Mouse (Mus musculus): ENCODE data around the gene Zbtb37.

The Zbtb37 gene

DNA sequence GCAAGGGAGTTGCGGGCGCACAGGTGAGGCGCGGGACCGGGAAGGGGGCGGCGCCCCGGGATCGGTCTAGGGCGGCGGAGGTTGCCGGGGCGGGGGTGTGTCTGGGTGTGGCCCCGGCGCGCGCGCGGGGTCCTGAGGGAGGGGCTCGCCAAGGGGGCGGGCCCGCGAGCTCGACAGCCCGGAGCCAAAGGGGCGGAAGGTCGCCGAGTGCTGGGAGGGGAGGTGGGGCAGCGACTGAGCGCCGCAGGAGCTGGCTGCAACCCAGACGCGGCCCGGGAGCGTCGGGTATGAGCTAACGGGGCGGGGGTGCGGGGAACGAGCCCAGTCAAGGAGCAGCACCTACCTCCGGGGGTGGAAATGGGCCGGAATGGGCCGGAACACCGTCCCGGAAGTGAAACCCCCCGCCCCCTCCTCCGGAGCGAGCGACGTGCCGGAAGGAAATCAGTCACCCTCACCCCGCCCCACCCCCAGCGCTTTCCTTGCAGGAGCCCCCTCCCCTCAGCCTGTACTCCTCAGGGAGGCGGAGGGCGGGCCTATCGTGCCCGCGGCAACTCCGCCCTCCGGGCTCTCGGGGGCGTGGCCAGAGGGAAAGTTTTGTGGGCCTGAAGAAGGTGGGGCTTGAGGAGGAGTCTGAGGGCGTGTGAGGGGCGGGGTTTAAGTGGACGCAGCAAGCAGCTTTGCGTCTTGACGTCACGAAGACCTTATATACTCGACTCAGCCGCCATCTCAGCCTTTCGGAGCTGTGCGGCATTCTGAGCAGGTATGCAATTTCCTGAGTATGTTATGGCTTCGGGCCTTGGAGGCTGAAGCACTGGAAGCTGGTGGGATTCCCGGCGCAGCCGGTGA, at the start of gene Zbtb37:
Gene Zbtb37, minus strand, starts transcription at position 415 of the 846 bp plus-strand sequence.
- DNase-seq (ENCODE audit: extremely low read depth, insufficient read length, low spot score) = peak; percentile 100

DNA sequence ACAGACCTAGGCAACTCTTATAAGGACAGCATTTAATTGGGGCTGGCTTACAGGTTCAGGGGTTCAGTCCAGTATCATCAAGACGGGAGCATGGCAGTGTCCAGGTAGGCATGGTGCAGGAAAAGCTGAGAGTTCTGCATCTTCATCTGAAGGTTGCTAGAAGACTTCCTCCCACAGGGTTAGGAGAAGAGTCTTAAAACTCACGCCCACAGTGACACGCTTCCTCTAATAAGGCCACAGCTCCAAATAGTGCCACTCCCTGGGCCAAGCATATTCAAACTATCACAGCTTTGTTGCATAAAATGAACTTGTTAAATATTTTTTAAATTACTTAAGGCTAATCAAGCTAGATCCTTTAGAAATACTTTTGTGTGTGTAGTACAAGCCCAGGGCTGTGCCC, 42.6 kb upstream of the Zbtb37 start:
- DNase-seq (ENCODE audit: extremely low read depth, insufficient read length, low spot score) = no peak

DNA sequence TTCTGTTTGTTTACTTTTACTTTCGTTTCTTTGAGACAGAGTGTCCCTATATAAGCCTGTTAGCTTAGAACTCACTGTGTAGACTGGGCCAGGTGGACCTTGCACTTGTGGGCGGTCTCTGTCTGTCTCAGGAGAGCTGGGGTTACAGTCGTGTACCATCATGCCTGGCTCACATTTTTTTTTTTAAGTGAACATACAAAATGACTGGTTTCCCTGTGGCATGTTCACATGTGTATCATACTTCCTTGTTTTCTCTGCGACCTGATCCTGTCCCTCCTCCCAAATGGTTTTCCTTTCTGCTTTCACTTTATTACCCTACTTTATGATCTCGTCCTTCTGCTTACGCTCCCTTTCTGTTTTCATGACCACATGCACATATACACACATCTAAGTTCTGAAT, 41.6 kb upstream of the Zbtb37 start:
- no peak for DNase-seq (ENCODE audit: extremely low read depth, insufficient read length, low spot score)

DNA sequence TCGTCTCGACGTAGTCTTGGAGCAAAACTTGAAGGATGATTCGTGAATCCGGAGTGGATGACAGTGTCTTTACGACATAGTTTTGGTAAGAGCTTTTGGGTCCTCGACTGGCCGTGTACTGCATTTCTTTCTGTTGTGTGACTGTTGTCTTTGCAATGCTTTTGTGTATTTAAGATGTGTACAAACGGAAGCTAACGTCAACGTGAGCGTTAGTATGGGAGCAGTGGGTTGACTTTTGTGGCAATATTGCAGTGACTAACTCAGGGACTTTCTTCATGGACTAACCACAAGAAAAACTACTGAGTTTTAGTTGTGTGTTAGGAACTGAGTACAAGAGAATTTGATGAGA, 36.6 kb upstream of the Zbtb37 start:
- DNase-seq (ENCODE audit: extremely low read depth, insufficient read length, low spot score) = no peak

DNA sequence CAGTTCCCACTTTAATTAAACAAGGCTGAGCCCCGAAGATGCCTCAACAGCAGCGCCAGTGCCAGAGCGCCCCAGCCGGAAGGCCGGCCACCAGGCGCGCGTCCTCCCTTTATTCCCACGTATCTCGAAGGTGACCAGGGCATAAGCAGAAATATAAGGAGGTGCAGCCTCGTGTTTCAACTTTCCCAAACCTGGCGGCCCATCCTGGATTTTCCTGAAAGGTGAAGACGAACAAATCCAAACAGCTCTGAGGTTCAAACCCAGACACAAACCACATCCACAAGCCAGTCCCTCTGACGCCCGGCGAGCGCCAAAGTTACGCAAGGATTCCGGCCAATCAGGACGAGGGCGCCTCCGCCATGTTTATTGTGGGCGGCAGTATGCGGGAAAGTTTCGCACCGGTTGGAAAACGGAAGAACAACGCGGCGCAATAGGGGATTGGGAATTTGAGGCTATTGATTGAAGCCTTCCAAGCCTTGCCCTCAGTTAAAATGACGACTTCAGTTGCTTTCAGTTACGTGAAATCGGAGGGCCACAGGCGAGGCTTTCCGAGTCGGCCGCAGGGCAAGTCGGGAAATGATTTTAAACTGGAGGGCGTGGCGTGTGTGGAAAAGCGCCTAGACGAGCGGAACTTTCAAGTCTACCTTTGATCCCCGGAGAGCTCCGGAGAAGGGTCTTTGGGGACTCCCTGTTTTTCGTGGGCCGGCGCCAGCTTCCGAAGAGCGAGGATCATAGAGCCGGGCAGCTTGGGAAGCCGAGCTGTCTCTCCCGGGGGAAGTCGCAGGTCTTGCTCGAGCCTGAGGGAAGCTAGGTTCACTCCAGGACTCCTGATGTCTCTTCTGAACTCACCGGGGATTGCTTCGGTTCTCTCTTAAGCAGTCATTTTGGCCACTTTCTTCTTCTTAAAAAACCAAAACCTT, 36.0 kb upstream of the Zbtb37 start, which contains the start of the genes Dars2 and Cenpl:
Gene Dars2, minus strand, starts transcription at position 307 of the 920 bp plus-strand sequence.
Gene Cenpl, plus strand, starts transcription at position 362 of the 920 bp plus-strand sequence.
- peak; percentile 94 for DNase-seq (ENCODE audit: extremely low read depth, insufficient read length, low spot score)

DNA sequence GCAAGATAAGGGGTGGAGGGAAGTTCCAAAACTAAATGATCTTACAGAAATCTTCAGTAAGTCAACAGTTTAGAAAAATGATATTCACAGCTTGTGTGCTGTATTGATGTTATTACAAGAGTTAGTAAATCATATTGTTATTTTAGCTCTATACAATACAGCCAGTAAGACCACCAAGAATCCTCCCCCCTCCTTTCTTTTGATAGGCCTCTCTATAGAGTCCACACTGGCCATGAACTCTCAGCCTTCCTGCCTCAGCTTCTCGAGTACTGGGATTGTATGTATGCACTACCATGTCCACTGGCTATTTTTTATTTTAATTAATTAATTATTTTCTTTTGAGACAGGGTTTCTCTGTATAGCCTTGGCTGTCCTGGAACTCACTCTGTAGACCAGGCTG, 28.7 kb upstream of the Zbtb37 start:
- no peak for DNase-seq (ENCODE audit: extremely low read depth, insufficient read length, low spot score)

DNA sequence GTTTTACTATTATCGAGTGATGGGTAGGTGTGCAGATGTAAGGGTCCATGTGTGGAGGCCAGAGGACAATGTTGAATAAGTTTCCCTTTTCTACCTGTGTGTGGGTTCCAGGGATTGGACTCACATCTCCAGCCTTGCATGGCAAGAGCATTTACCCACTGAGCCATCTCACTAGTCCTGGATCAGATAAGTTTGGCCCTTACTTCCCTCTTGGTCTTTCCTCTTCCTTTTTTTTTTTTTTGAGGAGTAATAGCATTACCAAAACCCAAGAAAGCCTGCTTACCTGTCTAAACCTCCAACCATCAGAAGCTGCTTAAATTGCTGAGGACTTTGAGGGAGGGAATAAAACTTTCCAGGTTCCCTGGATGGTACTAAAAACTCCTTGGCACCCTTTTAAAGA, 22.5 kb upstream of the Zbtb37 start:
- no peak for DNase-seq (ENCODE audit: extremely low read depth, insufficient read length, low spot score)

DNA sequence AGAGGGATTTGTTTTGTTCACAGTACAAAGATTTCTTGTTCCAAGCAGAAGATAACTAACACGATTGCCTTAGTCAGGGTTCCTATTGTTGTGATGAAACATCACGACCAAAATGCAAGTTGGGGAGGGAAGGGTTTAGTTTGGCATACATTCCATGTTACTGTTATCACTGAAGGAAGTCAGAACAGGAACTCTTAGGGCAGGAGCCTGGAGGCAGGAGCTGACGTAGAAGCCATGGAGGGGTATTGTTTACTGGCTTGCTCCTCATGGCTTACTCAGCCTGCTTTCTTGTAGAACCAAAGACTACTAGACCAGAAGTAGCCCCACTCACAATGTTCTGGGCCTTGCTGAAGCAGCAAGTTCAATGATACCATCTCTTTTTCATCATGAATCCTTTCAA, 12.3 kb upstream of the Zbtb37 start:
- DNase-seq (ENCODE audit: extremely low read depth, insufficient read length, low spot score) = no peak

DNA sequence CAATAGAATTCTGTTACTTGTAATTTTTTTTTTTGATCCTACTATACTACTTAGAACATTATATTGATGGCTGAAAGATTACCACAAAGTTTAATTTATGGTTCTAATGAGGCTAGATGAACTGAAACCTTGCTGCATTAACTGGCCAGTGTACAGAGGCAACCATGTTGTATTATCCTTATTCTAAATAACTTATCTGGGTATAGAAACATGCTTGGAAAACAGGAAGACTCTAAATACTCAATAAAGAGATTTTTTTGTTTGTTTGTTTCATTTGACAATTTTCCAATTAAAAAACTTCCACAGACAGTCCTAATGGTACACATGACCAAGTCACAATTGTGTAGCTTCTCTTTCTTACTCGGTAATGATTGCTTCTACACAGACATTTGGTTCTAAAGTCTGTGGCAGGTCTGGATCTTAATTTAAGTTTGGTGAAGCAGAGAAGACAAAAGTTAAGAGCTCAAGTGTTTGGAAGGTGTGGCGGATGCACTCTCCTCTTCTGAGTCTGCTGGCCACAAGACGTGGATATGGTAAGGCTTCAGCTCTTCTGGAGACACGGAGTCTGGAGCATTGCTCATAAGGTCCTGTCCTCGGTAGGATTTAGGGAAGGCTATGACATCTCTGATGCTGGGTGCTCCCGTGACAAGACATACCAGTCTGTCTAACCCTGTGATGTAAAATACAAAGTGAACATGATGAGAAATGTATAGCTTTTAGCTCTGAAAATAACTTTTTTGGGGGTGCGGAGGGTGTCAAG, 6.8 kb upstream of the Zbtb37 start:
- no peak for DNase-seq (ENCODE audit: extremely low read depth, insufficient read length, low spot score)

DNA sequence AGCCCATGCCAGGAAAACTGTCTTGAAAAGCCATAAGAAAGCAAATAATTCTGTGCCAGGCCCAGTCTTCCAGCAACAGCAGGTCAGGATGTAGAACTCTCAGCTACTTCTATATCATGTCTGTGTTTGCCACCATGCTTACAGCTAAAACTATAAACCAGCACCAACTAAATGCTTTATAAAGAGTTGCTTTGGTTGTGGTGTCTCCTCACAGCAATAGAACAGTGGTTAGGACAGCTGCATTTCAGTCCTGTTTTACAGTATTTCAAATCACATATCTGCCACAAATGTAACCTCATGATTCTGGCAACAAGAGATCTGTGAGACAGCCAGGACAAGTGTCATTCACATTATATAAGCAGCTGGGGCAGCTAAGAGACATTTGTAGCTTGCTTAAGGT, 6.2 kb upstream of the Zbtb37 start:
- peak; percentile 45 for DNase-seq (ENCODE audit: extremely low read depth, insufficient read length, low spot score)

DNA sequence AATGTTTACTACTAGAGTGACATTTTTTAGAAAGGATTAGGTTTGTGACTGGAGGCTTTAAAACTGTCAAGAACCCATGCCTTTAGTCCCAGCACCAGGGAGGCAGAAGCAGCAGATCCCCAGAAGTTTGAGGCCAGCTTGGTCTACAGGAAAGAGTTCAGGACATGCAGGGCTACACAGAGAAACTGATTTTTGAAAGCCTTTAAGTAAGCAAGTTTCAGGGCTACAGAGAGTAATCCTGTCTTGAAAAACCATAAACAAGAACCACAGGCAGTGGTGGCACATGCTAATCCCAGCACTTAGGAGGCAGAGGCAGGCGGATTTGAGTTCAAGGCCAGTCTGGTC, 5.7 kb upstream of the Zbtb37 start:
- DNase-seq (ENCODE audit: extremely low read depth, insufficient read length, low spot score) = peak; percentile 67

DNA sequence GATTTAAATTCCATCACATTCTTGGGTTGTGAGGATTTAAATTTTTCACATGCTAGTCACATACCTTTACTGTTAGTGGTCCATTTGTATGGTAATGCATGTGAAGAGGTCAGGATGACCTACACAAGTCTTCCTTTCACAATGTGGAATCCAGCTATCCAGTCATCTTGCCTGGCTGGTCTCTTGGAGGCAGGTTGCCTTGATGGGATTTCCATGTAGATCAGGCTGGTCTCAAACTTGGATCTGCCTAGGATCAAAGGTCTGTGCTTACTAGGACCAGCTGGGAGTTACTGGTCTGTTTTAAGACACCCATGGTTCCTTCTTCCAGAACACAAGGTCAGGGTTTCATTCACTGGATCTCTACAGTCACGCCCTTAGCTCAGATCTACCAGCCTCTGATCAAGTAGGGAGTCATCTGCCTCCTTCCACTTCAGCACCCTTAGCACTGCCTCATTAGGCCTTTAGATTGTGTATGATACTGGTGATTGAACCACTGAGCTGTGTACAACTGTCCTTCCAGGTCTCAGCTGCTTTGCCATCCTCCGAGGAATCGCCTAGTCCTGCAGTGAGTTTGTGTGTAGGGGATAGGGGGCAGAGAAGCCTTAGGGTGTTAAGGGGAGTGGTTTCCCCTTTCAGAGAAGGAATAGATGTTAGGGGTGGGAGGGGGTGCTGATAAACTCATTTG, 5.2 kb upstream of the Zbtb37 start:
- DNase-seq (ENCODE audit: extremely low read depth, insufficient read length, low spot score) = peak; percentile 71

DNA sequence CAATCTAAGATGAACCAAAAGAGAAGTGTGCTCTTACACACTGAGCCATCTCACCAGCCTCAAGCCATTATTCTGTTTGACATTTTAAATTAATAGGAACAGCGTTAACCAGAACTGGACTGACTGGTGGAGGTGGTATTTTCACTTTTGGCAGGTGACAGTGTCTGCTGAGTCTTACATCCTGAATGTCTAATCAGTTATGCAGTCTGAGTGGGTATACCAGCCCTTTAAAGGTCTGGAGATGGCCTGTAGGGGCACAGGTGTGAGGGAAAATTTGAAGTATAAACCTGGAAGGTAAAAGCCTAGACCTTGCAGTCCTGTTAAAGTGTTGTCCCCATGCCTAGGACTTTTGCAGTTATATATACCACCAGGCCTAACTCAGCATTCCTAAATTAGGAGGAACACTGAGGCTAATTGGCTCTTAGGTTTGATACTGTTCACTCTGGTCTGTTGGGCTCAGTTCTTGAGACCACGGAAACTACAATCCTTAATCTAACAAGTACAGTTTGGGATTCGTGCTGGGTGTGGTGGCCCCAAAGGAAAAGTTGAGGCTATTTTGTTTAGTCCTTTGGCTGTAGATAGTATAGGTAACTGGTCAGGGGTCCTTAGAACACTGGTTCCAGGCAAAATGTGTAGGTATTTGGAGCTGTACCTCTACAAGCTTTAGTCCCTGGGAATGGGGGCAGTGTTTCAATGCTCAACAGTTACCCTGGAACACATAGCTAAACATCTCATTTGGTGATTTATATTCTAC, 4.5 kb upstream of the Zbtb37 start:
- DNase-seq (ENCODE audit: extremely low read depth, insufficient read length, low spot score) = peak; percentile 31

DNA sequence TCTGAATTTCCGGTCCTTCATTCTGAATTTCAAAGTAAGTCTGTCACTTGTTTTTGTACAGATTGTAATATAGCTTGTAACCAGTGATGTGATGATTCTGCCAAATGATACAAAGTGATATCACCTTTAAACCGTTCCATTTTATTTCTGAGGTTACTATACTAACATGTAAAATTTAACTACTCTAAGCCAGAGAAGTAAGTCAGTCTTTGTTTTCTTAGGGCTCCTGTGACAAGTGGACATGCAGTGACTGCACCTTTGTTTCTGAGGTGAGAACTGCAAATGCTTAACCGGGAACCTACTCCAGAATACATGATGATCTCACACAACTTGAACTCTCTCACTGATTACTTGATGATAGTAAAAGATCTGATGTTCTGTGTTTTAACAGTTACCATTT, 3.4 kb upstream of the Zbtb37 start:
- DNase-seq (ENCODE audit: extremely low read depth, insufficient read length, low spot score) = no peak

DNA sequence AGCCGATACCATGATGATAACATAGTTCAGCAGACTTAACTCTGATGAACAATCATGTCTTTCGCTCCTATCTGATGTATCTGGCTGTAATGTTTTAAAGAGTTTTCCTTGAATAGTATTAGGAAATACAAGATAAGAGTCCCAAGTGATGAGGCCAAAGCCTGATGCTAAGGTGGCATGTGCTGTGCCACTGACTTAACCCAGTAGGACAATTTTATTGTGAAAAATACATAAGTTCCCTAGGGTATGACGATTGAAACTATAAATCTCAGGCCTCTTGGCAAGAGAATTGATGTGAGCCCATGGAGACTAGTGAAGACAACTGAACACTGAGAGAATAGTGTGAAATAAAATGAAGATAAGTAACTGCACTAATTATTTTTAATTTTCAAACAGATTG, 3.0 kb upstream of the Zbtb37 start:
- peak; percentile 27 for DNase-seq (ENCODE audit: extremely low read depth, insufficient read length, low spot score)

DNA sequence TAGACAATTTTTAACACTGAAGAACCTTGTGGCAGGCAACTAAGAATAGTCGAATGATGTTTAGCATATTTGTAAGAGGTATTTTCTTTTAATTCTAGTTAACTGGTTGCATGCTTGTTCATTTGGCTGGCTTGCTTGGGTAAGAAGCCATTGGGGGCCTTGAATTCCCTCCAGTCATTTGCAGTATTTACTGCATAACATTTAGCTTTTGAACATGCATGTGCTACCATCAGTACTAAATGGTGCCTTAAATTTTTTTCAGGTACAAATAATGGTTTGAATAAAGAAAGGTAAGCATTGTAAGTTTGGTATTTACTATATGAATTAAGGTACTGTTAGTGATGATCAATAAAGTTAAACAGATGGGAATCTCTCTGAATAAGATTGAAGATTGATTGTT, 2.4 kb upstream of the Zbtb37 start:
- peak; percentile 26 for DNase-seq (ENCODE audit: extremely low read depth, insufficient read length, low spot score)

DNA sequence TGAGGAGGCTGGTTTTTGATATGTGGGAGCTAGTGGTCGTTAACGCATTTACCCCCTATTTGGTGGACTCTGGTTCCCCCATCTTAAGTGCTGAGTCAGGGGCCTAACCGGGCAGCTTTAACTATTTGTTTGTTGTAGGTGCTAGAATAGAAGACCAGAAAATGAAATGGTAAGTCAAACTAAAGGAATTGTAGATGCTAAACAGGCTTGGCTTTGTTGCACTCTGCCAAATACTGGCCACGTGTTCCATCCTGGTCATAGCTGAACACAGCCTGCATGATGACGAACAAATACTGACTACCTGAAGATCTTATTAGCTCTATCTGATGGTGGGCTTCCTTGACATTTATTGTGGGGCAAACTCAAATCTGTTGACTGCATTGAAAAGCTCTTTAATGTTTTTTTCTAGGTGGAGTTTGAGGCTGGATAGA, 1.8 kb upstream of the Zbtb37 start:
- peak; percentile 27 for DNase-seq (ENCODE audit: extremely low read depth, insufficient read length, low spot score)

DNA sequence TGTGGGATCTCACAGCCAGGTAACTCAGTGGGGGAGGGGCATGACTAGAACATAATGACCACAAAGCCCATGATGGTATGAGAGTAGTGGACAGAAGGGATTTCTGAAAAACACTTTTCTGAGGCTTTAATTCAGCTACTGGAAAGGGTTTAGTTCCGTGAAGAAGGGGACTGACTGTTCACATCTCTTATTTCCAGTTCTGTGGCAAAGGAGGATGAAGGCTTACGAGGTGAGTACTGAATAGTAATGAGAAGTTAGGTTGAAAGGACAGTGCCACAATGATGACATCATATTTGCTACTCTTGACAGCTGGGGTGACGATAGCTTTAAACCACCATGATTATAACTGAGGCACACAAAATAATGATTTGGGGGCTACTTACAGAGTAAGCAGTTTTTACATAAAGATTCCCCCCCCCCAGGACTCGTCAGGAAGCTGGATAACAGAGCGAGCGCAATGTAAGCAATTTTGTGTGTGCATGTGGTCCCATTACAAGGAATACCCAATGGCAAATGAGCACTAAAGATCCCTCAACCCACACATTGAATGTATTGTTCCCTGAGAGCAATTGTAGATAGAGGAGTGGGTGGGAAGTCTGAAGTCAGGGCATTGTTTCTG, 1.2 kb upstream of the Zbtb37 start:
- no peak for DNase-seq (ENCODE audit: extremely low read depth, insufficient read length, low spot score)

DNA sequence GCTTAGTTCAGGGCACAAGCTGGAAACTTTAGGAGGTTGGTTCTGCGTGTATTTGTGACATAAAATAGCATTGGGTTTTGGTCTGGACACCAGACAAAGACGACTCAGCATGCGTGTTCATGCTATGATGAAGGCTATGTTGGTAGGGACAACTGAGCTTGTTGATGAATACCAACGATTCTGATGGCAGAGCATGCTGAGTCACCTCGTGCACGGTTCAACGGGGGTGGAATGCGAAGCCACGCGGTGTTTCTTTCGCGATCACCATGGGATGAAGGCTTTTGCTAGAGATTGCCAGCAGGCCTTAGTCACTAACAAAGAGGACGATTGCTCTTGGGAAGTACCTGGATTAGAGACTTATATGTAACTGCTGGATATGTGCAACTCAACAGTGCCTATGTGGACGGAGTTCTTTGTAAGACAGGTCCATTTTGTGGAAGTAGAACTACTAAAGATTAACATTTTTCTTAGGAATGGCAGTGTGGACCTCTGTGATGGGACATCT, 684 bp upstream of the Zbtb37 start:
- no peak for DNase-seq (ENCODE audit: extremely low read depth, insufficient read length, low spot score)

Data from 3134 (cell line).